Mouse (Mus musculus) large intestine, adult 2 months (tissue): ENCODE results near the gene 9530003J23Rik. TPM values are rescaled to one million over a fixed set of nuclear protein-coding genes. Genes with fewer than 3 reads are reported as not detected.
"Not testable (repeated sequence)": the region's sequence is repeated elsewhere in the genome, so short reads cannot be mapped to it uniquely, and the experiment has no call there.

Experiments used
- DNase-seq: peaks from one replicate; pipeline ENCODE4 v3.0.0-alpha.2; 2012; ENCODE audit warnings: low read depth, low spot score
- WGBS: fragments of 180-500 bp; shearing (Covaris S2); methylation state at CpG from one replicate; pipeline ENCODE4 v1.1.7; 2018; 5-methylcytosine and 5-hydroxymethylcytosine counted together
- polyA plus RNA-seq: library from polyadenylated mRNA; depleted of rRNA; stranded (reverse); fragments of >200 nt; gene quantifications from 2 replicates; pipeline ENCODE4 v1.2.3, GENCODE M21; 2012; rRNA removed

Gene 9530003J23Rik
- polyA plus RNA-seq = not detected in 2 replicates

- WGBS = 83% methylated on average over 12 of the region's 12 CpGs
Measured at GRCm38 (mm10) chr10:117238603-117239002, at the start of gene 9530003J23Rik. 9530003J23Rik (minus strand) TSS chr10:117238703.

GRCm38 (mm10) chr10:117287226-117287850, 48.8 kb upstream of the 9530003J23Rik start:
- 69% methylated on average over 3 of the region's 3 CpGs for WGBS
- no peak for DNase-seq

More at GRCm38 (mm10) chr10:117238603-117239002, at the start of gene 9530003J23Rik:
- DNase-seq = no peak

- no peak for DNase-seq
- 87% methylated on average over 6 of the region's 6 CpGs for WGBS
Measured at GRCm38 (mm10) chr10:117286366-117286970, 48.0 kb upstream of the 9530003J23Rik start.

- WGBS = 76% methylated on average over 4 of the region's 7 CpGs
- not testable (repeated sequence) for DNase-seq
Measured at GRCm38 (mm10) chr10:117285584-117285983, 47.1 kb upstream of the 9530003J23Rik start.

GRCm38 (mm10) chr10:117284578-117285520, 46.3 kb upstream of the 9530003J23Rik start:
- DNase-seq = no peak
- WGBS = 78% methylated on average over 10 of the region's 10 CpGs

- no peak for DNase-seq
- WGBS = 76% methylated on average over 7 of the region's 7 CpGs
Measured at GRCm38 (mm10) chr10:117283871-117284577, 45.5 kb upstream of the 9530003J23Rik start.

GRCm38 (mm10) chr10:117283196-117283595, 44.7 kb upstream of the 9530003J23Rik start:
- DNase-seq = not testable (repeated sequence)
- 90% methylated on average over 4 of the region's 4 CpGs for WGBS

GRCm38 (mm10) chr10:117282551-117282950, 44.0 kb upstream of the 9530003J23Rik start:
- 63% methylated on average over 2 of the region's 2 CpGs for WGBS
- no peak for DNase-seq

GRCm38 (mm10) chr10:117282049-117282448, 43.5 kb upstream of the 9530003J23Rik start, which contains the start of gene Lyz2:
Lyz2 (minus strand) TSS chr10:117282321.
- 32% methylated on average over 4 of the region's 4 CpGs for WGBS
- no peak for DNase-seq

- no peak for DNase-seq
- 80% methylated on average over 7 of the region's 7 CpGs for WGBS
Measured at GRCm38 (mm10) chr10:117281381-117281920, 42.9 kb upstream of the 9530003J23Rik start.

GRCm38 (mm10) chr10:117280000-117280399, 41.5 kb upstream of the 9530003J23Rik start:
- DNase-seq = no peak
- 50% methylated on average over 1 of the region's 1 CpGs for WGBS

- WGBS = 53% methylated on average over 2 of the region's 2 CpGs
- DNase-seq = not testable (repeated sequence)
Measured at GRCm38 (mm10) chr10:117278510-117278909, 40.0 kb upstream of the 9530003J23Rik start.

GRCm38 (mm10) chr10:117277779-117278178, 39.3 kb upstream of the 9530003J23Rik start:
- WGBS = 84% methylated on average over 9 of the region's 9 CpGs
- not testable (repeated sequence) for DNase-seq

GRCm38 (mm10) chr10:117275681-117276369, 37.3 kb upstream of the 9530003J23Rik start:
- WGBS = 79% methylated on average over 10 of the region's 10 CpGs
- DNase-seq = no peak

GRCm38 (mm10) chr10:117274645-117275044, 36.1 kb upstream of the 9530003J23Rik start:
- 76% methylated on average over 4 of the region's 7 CpGs for WGBS
- DNase-seq = not testable (repeated sequence)

GRCm38 (mm10) chr10:117272023-117272422, 33.5 kb upstream of the 9530003J23Rik start:
- DNase-seq = no peak

GRCm38 (mm10) chr10:117259870-117260269, 21.4 kb upstream of the 9530003J23Rik start:
- no peak for DNase-seq

GRCm38 (mm10) chr10:117235866-117236265, 2.6 kb downstream of the 9530003J23Rik start:
- no peak for DNase-seq
- 28% methylated on average over 11 of the region's 11 CpGs for WGBS

- 70% methylated on average over 4 of the region's 4 CpGs for WGBS
- no peak for DNase-seq
Measured at GRCm38 (mm10) chr10:117234825-117235224, 3.7 kb downstream of the 9530003J23Rik start.
